Mouse (Mus musculus) myocyte (in vitro differentiated cells): ENCODE measurements around the gene Syne2. TPM values are rescaled to one million over a fixed set of nuclear protein-coding genes. Genes with fewer than 3 reads are reported as not detected.

ENCODE experiments used
- H3K27me3 ChIP-seq: one replicate; pipeline ENCODE4 v1.6.1; 2011; ENCODE audit not compliant: control insufficient read depth, insufficient read depth, insufficient read length
- H3K36me3 ChIP-seq: one replicate; pipeline ENCODE4 v1.6.1; 2011; ENCODE audit not compliant: control insufficient read depth, insufficient read depth
- H3K4me2 ChIP-seq: one replicate; pipeline ENCODE4 v1.6.1; 2011; ENCODE audit warnings: low read depth, control low read depth
- H3K4me3 ChIP-seq: one replicate; pipeline ENCODE4 v1.5.1; 2011; ENCODE audit warnings: mild to moderate bottlenecking, control low read depth, moderate library complexity
- H3K79me2 ChIP-seq: one replicate; pipeline ENCODE4 v1.6.1; 2011; ENCODE audit not compliant: control insufficient read depth, insufficient read depth
- H3ac ChIP-seq: one replicate; pipeline ENCODE4 v1.6.1; 2011; ENCODE audit not compliant: control insufficient read depth, insufficient read length
- CEBPB ChIP-seq: IDR thresholded peaks from 2 replicates; pipeline ENCODE4 v1.6.1; 2011; ENCODE audit warnings: mild to moderate bottlenecking, moderate library complexity; ENCODE audit not compliant: poor library complexity, insufficient read depth, severe bottlenecking
- E2F4 ChIP-seq: IDR thresholded peaks from one replicate; pipeline ENCODE4 v1.6.1; 2011; ENCODE audit warnings: mild to moderate bottlenecking, control low read depth, moderate library complexity; ENCODE audit not compliant: insufficient read depth
- MAX ChIP-seq: IDR thresholded peaks from one replicate; pipeline ENCODE4 v1.6.1; 2011; ENCODE audit warnings: low read depth, mild to moderate bottlenecking, control low read depth
- MYOD1 ChIP-seq, 3 experiments: IDR thresholded peaks; one replicate each; pipeline ENCODE4 v1.6.1; 2011; ENCODE audit warnings: control low read depth in 2 of 3, low read depth in 2 of 3, mild to moderate bottlenecking in 2 of 3, moderate library complexity in 1 of 3; ENCODE audit not compliant: insufficient read length in 2 of 3, control insufficient read depth in 1 of 3
- MYOG ChIP-seq, 3 experiments: IDR thresholded peaks; one replicate each; pipeline ENCODE4 v1.6.1; 2011; ENCODE audit warnings: control low read depth in 2 of 3, low read depth in 2 of 3, mild to moderate bottlenecking in 2 of 3; ENCODE audit not compliant: insufficient read length in 2 of 3, control insufficient read depth in 1 of 3, insufficient read depth in 1 of 3
- POLR2A ChIP-seq: IDR thresholded peaks from one replicate; pipeline ENCODE4 v1.6.1; 2011; ENCODE audit warnings: low read depth, mild to moderate bottlenecking, control low read depth, moderate library complexity; ENCODE audit not compliant: insufficient read length
- POLR2AphosphoS2 ChIP-seq: IDR thresholded peaks from one replicate; pipeline ENCODE4 v1.6.1; 2011; ENCODE audit warnings: low read depth, control low read depth; ENCODE audit not compliant: insufficient read length
- REST ChIP-seq: IDR thresholded peaks from one replicate; pipeline ENCODE4 v1.6.1; 2011; ENCODE audit warnings: mild to moderate bottlenecking, control low read depth, moderate library complexity; ENCODE audit not compliant: insufficient read depth, insufficient read length
- SRF ChIP-seq: IDR thresholded peaks from one replicate; pipeline ENCODE4 v1.6.1; 2011; ENCODE audit warnings: low read depth; ENCODE audit not compliant: control insufficient read depth, insufficient read length
- TCF12 ChIP-seq: IDR thresholded peaks from one replicate; pipeline ENCODE4 v1.6.1; 2011; ENCODE audit warnings: mild to moderate bottlenecking, control low read depth; ENCODE audit not compliant: poor library complexity, insufficient read depth, severe bottlenecking
- TCF3 ChIP-seq: IDR thresholded peaks from one replicate; pipeline ENCODE4 v1.6.1; 2011; ENCODE audit warnings: low read depth, control low read depth; ENCODE audit not compliant: insufficient read length
- USF1 ChIP-seq: IDR thresholded peaks from one replicate; pipeline ENCODE4 v1.6.1; 2011; ENCODE audit warnings: low read depth, mild to moderate bottlenecking, control low read depth, moderate library complexity
- polyA plus RNA-seq: library from polyadenylated mRNA; unstranded; fragments of >200 nt; fragmentation: generic; extraction: Trizol; gene quantifications from one replicate; pipeline ENCODE4 v1.2.1, GENCODE M21; 2012; ENCODE audit warnings: missing spikeins

Syne2 gene
- polyA plus RNA-seq, 1 experiment, result 3.7 TPM

DNA sequence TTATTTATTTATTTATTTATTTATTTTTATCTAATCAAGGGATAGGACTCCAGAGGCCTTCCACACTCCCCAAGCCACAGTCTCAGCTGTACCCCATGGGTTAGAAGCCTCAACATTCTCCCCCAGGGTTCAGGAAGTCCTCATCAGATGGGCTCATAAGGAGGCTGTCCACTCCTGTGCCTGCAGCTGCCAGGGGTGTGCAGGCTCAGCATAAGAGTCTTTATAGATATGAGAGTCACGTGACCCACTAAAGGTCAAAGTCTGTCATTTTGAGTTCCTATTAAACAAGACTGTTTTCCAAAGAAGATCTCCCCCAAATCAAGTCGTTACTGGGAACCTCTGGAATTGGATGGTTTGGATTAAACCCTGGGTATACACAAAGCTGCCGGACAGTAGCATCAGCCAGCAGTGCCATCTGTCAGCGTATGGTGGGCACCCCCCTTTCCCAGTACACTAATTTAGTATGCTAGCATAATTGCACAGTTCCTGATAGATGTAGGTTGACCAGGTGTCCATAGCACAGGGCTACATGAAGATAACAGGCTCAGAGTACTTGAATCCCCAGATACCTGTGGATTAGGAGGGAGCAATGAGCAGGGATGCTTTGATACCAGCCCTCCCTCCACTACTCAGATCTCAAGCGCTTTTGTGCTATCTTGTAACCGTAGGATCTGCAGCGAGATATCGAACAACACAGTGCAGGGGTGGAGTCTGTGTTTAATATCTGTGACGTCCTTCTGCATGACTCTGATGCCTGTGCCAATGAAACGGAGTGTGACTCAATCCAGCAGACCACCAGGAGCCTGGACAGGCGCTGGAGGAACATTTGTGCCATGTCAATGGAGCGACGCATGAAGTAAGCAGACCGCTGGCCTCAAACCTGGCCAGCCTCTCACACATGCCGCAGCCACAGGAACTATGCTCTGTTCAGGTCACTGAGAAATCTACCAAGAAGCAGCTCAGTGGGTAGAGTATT is 276.0 kb downstream of the Syne2 start:
- Histone ChIP-seq H3ac (no peak overlapping the region), H3K36me3 (no peaks in the 10 kb centered on the region), H3K79me2 (no peaks in the 10 kb centered on the region), H3K27me3 (no peaks in the 10 kb centered on the region), H3K4me3 (no peak overlapping the region), H3K4me2 (no peak overlapping the region)
- TF ChIP-seq POLR2A, result no peak
- no peak for TF ChIP-seq E2F4
- TF ChIP-seq TCF3, result no peak
- TF ChIP-seq CEBPB, result no peak
- no peak for TF ChIP-seq SRF
- no peak for TF ChIP-seq POLR2AphosphoS2
- no peak for TF ChIP-seq TCF12
- TF ChIP-seq MYOG (IDR thresholded peaks at IDR 0.05; ENCODE audit: control insufficient read depth in 1 of 3, insufficient read depth in 1 of 3, insufficient read length in 2 of 3, low read depth in 2 of 3), result no peak
- no peak for TF ChIP-seq REST
- TF ChIP-seq MYOD1 (IDR thresholded peaks at IDR 0.05; ENCODE audit: control insufficient read depth in 1 of 3, insufficient read length in 2 of 3, low read depth in 2 of 3), result no peak

GRCm38 (mm10) chr12:76095117-76096035 is 277.4 kb downstream of the Syne2 start:
- H3K79me2 ChIP-seq, result no peaks in the 10 kb centered on the region
- H3K27me3 ChIP-seq, result no peaks in the 10 kb centered on the region
- H3K4me2 ChIP-seq, result no peak overlapping the region
- no peak for TF ChIP-seq E2F4
- no peak for TF ChIP-seq SRF
- no peak for TF ChIP-seq TCF3
- no peak for TF ChIP-seq REST
- no peak for TF ChIP-seq TCF12
- TF ChIP-seq MYOG (IDR thresholded peaks at IDR 0.05; ENCODE audit: control insufficient read depth in 1 of 3, insufficient read depth in 1 of 3, insufficient read length in 2 of 3, low read depth in 2 of 3), result no peak
- TF ChIP-seq MYOD1 (IDR thresholded peaks at IDR 0.05; ENCODE audit: control insufficient read depth in 1 of 3, insufficient read length in 2 of 3, low read depth in 2 of 3), result no peak
- TF ChIP-seq MAX, result no peak
- no peak for TF ChIP-seq POLR2AphosphoS2
- no peak for TF ChIP-seq CEBPB
- no peak for TF ChIP-seq USF1
- no peak overlapping the region for H3K4me3 ChIP-seq
- no peaks in the 10 kb centered on the region for H3K36me3 ChIP-seq
- no peak overlapping the region for H3ac ChIP-seq

GRCm38 (mm10) chr12:76102621-76103020 is 284.7 kb downstream of the Syne2 start:
- H3K36me3 ChIP-seq, result no peaks in the 10 kb centered on the region
- H3K4me3 ChIP-seq, result no peak overlapping the region
- no peaks in the 10 kb centered on the region for H3K79me2 ChIP-seq
- no peak overlapping the region for H3K4me2 ChIP-seq
- no peaks in the 10 kb centered on the region for H3K27me3 ChIP-seq
- H3ac ChIP-seq, result no peak overlapping the region
- TF ChIP-seq E2F4, result no peak
- no peak for TF ChIP-seq TCF3
- TF ChIP-seq USF1, result no peak
- no peak for TF ChIP-seq SRF
- no peak for TF ChIP-seq POLR2A
- no peak for TF ChIP-seq MYOD1 (IDR thresholded peaks at IDR 0.05; ENCODE audit: control insufficient read depth in 1 of 3, insufficient read length in 2 of 3, low read depth in 2 of 3)
- TF ChIP-seq REST, result no peak
- no peak for TF ChIP-seq POLR2AphosphoS2
- no peak for TF ChIP-seq CEBPB
- TF ChIP-seq MYOG (IDR thresholded peaks at IDR 0.05; ENCODE audit: control insufficient read depth in 1 of 3, insufficient read depth in 1 of 3, insufficient read length in 2 of 3, low read depth in 2 of 3), result no peak
- TF ChIP-seq MAX, result no peak
- TF ChIP-seq TCF12, result no peak

- H3ac ChIP-seq, result no peak overlapping the region
- H3K4me3 ChIP-seq, result no peak overlapping the region
- TF ChIP-seq MYOD1 (IDR thresholded peaks at IDR 0.05; ENCODE audit: control insufficient read depth in 1 of 3, insufficient read length in 2 of 3, low read depth in 2 of 3) (peak in 1 of 3 experiments; percentile 72), USF1 (no peak), MYOG (IDR thresholded peaks at IDR 0.05; ENCODE audit: control insufficient read depth in 1 of 3, insufficient read depth in 1 of 3, insufficient read length in 2 of 3, low read depth in 2 of 3) (peak in 1 of 3 experiments; percentile 53)
- no peaks in the 10 kb centered on the region for H3K36me3 ChIP-seq
- H3K4me2 ChIP-seq, result peak overlapping the region; percentile 8
- no peaks in the 10 kb centered on the region for H3K27me3 ChIP-seq
- no peaks in the 10 kb centered on the region for H3K79me2 ChIP-seq
Measured at GRCm38 (mm10) chr12:76104596-76105351, 286.8 kb downstream of the Syne2 start.
